Mouse (Mus musculus) heart, adult 8-10 months (tissue): ENCODE results near the gene Gmds. TPM values are rescaled to one million over a fixed set of nuclear protein-coding genes. Genes with fewer than 3 reads are reported as not detected.

Experiments used
- DNase-seq: peaks from one replicate; pipeline ENCODE4 v3.0.0; 2022; ENCODE audit warnings: low spot score
- total RNA-seq, 4 experiments: library from RNA; stranded (reverse); gene quantifications; 2 replicates each; pipeline ENCODE4 v1.2.4; 2022

Gmds gene
- total RNA-seq, 4 experiments from 2014 or later, result 6.5 to 7.7 (median 7.1) TPM

GRCm38 (mm10) chr13:32034799-32035448 is 303.6 kb downstream of the Gmds start:
- no peak for DNase-seq

GRCm38 (mm10) chr13:32034139-32034538 is 304.4 kb downstream of the Gmds start:
- no peak for DNase-seq

GRCm38 (mm10) chr13:32026226-32026975 is 312.1 kb downstream of the Gmds start:
- no peak for DNase-seq

- DNase-seq, result no peak
These were observed 313.7 kb downstream of the Gmds start for GRCm38 (mm10) chr13:32024822-32025221.

- DNase-seq, result no peak
These were observed 317.9 kb downstream of the Gmds start for GRCm38 (mm10) chr13:32020455-32021249.

- peak; percentile 53 for DNase-seq
These were observed 319.3 kb downstream of the Gmds start for GRCm38 (mm10) chr13:32019256-32019620.

GRCm38 (mm10) chr13:32018518-32019255 is 319.9 kb downstream of the Gmds start:
- DNase-seq, result peak; percentile 68

GRCm38 (mm10) chr13:32008802-32009201 is 329.7 kb downstream of the Gmds start:
- peak; percentile 13 for DNase-seq

- DNase-seq, result peak; percentile 4
These were observed 330.4 kb downstream of the Gmds start for GRCm38 (mm10) chr13:32008116-32008641.

- DNase-seq, result no peak
These were observed 345.1 kb downstream of the Gmds start for GRCm38 (mm10) chr13:31993391-31993790.

- DNase-seq, result peak; percentile 23
These were observed 345.9 kb downstream of the Gmds start for GRCm38 (mm10) chr13:31992409-31993201.

GRCm38 (mm10) chr13:31981198-31981597 is 357.3 kb downstream of the Gmds start:
- no peak for DNase-seq

- DNase-seq, result no peak
These were observed 360.4 kb downstream of the Gmds start for GRCm38 (mm10) chr13:31978126-31978525.

GRCm38 (mm10) chr13:31974751-31975479 is 363.6 kb downstream of the Gmds start:
- no peak for DNase-seq

- no peak for DNase-seq
These were observed 367.5 kb downstream of the Gmds start for GRCm38 (mm10) chr13:31971040-31971501.

- DNase-seq, result no peak
These were observed 370.3 kb downstream of the Gmds start for GRCm38 (mm10) chr13:31968272-31968671.

- no peak for DNase-seq
These were observed 371.5 kb downstream of the Gmds start for GRCm38 (mm10) chr13:31966931-31967532.

GRCm38 (mm10) chr13:31960514-31960913 is 378.0 kb downstream of the Gmds start:
- DNase-seq, result peak; percentile 26
